Mouse (Mus musculus) cerebellum, adult 8-10 months (tissue): ENCODE measurements around the gene Cela3b.

Experiments used
- DNase-seq: peaks from one replicate; pipeline ENCODE4 v3.0.0; 2022

Gene Cela3b

DNA sequence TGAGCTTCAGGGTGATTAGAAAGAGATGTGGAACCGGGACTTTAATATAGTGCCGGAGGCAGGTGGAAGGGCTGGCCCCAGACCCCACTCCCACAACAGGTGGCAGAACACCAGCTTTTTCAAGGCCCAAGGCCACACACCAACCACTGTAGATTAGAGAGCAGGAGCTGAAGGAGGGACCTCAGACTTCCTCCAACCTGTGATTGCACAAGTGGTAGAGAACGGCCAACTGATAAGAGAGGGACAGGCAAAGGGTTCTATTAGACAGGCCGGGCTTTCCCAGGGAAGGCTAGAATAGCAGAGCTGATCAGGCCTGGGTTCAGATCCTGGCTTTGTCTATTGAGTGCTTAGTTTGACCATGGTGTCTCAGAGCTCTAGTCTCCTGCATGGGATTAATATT is at the start of gene Cela3b:
Gene Cela3b (minus strand): TSS at position 39 of the 400 bp plus-strand sequence.
- DNase-seq: no peak

DNA sequence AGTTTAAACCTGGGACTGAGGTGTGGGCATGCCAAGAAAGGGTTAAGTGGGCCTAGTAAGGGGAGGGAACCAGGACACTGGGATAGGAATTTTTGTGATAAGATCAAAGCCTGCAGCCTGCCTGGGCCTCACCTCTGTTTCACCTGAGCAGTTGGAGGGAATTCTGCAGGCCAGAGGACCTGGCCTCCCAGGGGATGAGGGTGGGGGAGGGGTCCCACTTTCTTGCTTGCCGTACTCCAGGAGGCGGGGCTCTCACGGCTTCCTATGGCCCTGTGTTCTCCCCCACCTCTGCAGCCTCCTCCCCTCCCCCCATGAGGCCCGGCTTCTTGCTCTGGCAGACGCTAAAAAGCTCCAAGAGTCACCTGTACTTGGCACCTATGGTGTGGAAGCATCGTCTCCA is 49.4 kb upstream of the Cela3b start:
- no peak for DNase-seq

DNA sequence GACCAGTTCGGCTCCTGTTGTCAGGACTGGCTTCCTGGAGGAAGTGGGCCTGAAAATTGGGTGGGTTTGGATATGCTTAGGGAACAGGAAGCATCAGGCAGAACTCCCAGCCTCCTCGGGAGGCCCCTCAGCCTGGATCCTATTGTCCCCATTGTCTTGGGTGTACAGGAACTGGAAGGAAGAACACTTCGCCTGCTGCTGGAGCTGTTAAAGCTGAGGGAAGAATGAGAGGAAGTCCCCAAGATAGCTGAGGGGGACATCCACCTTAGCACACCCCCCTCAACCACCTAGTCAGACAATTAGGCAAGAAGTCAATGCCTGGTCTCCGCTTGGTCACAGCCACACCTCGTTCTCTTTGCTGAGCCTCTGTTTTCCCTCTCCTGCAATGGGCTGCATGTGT is 48.0 kb upstream of the Cela3b start:
- DNase-seq: no peak

DNA sequence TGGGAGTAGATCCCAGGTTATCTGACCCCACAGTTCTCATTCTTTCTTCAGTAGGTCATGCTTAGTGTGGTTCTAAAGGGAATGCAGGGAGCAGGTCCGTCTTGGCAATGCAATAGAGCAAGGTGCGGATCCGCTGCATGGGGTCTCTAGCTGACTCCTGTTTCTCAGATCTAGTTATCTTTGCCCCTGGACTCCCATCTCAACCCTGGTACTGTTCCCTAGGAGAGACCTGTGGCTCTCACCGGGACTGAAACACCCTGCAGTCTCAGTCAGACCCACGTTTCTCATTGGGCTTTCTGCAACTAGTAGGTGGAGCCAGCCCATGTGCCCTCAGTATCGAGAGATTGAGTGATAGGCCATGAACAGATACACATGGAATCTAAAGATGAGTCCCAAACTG is 47.3 kb upstream of the Cela3b start:
- no peak for DNase-seq

DNA sequence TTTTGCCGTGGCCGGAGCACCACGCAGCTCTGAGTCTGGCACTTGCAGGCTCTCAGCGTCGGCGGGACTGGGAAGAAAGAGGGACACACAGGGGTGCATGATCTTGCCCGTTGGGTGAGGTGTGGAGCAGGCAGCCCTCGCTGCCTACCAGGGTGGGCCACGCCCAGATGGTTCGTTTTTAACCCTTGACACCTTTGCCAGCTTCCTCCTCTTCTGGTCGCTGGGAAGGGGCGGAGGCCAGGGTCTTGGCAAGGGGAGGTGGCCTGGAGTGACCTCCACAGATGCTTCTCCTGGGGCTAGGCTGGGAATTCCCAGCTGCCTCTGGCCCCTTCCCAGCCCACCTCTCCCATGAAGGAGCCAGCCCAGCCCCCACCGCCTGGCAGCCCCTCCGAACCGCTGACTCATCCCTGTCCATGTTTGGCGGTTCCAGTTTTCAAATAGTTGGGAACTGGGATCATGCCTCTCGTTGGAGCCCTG is 46.5 kb upstream of the Cela3b start:
- DNase-seq: no peak

DNA sequence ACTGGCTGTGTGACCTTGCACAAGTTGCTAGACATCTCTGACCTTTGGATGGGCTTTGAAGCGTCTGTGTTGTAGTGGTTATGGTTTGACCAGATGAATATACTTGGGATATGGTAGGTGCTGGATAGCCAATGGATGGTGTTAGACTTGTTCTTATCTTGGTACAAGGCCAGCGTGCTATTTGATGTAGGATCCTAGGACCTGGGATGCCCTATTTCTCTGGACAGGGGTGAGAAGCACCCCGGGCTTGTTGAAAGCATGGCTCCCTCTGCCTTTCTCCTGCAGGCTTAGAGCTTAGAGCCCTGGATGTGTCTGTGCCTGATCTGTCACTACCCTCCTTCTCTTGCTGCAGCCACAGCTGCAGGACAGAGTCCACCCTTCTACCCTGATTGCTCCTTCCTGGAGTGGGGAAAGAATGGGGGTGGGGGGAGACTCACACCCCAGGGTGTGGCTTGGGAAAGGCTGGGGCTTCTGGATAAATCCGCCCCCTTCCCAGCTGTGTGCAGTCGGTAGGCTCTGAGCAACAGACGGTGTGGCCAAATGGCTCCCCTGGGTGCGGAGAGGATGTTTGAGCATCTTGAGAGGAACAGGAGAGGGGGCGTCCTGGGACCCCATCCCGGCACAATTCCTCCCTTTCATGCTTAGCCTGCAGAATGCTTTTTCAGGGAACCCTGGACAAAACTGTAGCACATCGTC is 45.9 kb upstream of the Cela3b start:
- no peak for DNase-seq

DNA sequence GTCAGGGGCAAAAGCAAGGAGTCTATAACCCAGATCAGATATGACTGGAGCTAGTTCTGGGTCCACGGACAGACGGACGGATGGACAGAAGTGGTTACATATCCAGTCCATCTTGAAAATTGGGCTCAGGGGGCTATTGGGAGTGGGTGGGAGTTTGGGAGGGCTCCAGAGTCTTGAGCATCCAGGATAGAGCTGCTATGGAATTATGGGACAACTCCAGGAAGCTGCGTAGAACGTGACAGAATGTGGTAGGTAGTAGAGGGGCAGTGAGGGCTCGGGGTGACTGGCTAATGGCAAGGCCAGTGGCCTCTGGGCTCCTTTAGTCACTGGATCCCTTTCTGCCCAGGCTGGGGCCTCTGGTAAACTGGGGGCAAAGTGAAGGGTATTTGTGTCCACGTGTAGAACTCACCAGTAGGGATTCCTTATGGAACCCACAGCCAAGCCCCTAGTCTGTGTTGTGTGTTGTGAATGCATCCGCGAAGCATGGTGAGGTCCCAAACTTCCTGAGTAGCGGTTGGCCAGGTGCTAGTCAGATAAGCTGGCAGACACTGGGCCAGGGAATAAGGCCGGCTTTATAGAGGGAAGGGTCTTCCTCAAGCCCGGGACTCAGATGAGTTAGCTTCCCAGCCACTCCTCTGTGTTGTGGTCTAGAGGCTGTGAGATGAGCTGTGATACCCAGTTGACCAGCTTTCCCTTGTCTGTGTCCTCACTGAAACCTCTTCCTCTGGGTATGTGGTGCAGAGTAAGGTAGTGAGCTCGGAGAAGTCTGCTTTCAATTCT is 45.1 kb upstream of the Cela3b start:
- no peak for DNase-seq

DNA sequence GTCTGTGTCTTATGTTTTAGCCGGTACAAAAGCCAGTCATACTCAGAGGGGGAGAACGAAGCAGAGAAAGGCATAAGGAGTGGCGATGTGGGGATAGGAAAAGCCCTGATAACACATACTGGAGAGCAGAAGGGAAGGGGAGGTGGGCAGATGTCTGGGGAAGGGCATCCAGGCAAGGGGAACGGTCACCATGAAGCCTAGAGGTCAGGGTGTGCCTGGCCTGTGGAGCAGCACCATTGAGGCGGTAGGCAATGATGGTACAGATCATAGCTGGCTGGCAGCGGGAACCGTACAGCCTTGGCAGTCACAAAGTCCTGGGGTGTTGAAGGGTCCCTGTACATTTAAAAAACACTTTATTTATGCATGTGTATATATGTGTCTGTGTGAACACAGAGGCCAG is 44.4 kb upstream of the Cela3b start:
- no peak for DNase-seq

DNA sequence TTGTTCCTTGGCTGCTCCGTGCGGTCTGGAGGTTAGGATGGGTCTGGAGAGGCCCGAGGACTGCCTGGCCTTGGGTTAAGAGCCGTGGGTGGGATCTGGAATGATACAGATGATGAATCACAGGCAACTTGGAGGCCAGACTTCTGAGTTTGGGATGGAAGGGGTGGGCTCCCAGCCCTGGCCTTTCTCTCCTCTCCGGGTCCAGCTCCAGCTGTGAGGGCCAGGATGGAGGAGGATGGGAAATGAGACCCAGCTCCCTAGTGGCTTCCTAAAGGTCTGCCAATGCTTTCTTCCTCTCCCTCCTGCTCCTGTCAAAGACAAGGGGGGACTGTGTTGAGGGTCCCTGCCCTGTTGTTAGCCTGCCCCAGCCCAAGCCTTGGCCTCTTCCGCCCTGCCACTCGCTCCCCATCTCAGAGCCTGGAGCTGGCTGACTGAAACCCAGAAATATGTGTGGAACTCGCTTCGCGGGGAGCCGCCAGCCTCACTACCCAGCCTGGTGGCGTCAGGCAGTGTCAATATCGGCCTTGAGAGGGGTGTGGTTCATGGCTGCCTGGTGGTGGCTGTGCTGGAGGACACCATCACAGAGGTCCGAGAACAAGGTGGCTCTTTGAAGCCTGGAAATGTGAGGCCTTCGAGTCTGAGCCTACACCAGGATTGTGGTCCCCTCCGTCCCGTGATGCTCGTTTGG is 43.5 kb upstream of the Cela3b start:
- DNase-seq: no peak

DNA sequence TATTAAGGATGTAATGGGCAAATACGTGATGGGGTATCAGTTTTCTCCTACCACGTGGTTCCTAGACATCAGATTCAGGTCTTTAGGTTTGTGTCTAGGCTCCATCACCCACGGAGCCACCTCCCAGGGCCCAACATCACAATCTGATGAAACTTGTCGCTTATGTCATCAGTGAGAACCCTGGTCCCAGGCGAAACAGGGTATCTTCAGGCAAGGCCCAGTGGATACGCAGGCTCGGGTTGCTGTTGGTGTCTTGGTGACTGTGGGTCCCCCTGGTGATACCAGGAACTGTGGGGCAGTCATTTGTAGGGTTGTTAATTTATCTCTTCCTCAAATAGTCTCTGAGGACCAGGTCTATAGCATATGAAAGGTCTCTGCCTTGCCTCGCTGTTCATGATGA is 42.9 kb upstream of the Cela3b start:
- DNase-seq: no peak

DNA sequence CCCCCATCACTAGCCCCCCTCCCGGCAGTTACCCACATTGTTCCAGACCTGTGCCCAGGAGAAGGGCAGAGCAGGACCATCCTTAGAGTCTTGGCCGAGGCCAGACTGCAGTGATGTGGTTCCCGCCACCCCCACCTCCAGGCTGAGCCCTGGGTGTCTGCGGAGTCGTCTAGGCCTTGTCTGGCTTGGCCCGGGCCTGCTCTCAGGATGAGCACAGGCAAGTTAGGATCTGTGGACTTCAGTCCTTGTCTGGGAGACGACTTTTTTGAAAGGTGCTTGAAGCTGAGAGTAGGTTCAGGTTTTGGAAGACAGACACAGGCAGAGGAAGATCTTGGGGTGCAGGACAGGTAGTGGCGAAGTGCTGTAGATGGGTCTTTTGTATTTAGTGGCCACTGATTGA is 41.0 kb upstream of the Cela3b start:
- DNase-seq: no peak

DNA sequence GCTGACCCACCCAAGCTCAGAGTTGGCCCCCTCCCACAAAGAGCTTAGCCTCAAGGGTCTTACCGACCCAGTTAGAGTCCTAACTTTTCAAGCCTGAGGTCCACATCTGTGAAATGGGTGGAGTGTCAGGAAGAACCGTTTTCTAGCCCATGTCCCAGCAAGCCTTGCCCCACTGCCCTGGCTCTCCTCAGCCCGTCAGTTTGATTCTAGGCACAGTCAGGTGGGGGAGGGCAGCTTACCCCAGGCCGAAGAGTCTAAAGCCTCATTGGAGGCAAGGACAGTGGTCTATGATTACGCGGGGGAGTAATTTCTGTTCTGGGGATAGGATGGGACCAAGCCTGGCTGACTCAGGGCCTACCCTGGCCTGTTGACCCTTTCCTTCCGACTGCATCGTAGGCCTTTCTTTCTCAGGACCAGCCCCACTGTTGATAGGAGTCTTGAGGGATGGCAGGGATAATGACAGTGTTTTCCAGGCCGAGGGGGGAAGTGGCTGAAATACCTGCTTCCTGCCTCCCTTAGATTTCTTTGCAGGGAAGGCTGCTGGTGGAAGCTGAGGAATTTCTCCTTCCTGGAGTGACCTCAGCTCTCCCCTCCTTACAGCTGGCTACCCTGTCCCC is 40.5 kb upstream of the Cela3b start:
- DNase-seq: no peak

DNA sequence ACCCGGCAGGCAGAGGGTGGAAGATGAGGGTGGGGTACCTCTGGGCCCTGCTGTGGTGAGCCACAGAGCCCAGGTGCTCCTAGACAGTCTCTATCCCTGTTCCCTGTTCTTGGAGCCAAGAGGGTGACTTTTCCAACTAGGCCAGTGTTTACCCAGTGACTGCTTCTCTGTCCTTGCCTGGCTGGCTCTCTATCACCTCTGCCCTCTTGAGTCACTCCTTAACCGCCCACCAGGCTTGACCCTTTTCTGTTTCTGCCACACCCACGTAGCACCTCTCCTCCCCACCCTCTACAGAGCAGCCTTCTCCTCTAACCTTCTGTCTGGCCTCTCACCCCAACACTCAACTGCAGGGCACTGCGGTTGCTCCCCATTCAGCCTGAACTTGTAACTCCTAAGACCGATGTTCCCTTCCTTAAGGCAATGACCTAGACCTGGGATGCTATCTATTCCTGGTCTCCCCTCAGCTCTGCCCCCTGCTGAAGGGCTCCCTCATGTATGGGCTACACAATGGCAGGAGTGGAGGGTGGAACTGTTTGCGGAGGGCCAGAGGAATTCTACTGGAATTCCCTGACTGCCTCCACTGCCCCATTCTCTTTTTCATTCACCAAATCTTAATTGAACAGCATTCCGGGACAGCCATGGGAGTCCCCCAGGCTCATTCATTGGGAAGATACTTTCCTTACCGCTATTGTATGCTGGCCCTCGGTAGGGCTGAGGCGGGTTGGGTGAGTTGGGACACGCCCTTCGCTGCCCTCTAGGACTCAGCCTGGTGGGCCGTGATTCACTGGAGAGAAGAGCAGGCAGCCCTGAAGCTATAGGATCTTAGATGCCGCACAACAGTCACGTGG is 39.7 kb upstream of the Cela3b start:
- no peak for DNase-seq

DNA sequence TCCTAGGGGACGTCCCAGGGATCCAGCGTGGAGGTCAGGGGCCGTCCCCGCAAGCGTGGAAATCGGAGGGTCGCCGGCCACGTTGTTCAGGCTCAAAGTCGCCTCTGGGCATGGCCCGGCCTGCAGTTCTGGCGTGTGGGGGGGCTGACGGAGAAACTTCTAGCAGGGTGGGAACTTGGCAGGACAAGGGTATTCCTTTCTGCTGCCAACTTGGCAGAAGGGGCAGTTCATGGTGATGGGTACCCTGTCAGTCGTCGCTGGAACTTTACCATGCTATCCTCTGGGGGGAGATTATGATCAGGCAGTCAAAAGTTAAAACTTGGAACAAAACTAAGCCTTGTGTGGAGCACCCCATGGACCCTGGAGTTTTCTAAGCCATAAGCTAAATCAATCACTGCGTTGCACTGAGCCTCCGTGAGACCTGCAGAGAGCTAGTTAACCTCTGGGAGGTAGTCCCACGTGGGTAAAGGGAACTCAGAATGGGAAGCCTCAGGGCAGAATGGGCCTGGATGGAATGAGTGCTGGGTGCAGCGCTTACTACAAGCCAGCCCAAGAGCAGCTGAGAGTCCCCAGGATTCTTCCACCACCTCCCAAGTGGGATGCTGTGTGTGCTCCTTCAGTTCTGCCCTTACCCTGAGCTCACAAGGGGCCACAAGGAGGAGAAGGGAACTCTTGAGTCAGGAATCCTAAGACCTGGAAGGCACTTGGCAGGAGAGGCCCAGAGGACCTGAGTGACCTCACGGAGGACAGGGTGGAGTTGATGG is 38.9 kb upstream of the Cela3b start:
- no peak for DNase-seq

DNA sequence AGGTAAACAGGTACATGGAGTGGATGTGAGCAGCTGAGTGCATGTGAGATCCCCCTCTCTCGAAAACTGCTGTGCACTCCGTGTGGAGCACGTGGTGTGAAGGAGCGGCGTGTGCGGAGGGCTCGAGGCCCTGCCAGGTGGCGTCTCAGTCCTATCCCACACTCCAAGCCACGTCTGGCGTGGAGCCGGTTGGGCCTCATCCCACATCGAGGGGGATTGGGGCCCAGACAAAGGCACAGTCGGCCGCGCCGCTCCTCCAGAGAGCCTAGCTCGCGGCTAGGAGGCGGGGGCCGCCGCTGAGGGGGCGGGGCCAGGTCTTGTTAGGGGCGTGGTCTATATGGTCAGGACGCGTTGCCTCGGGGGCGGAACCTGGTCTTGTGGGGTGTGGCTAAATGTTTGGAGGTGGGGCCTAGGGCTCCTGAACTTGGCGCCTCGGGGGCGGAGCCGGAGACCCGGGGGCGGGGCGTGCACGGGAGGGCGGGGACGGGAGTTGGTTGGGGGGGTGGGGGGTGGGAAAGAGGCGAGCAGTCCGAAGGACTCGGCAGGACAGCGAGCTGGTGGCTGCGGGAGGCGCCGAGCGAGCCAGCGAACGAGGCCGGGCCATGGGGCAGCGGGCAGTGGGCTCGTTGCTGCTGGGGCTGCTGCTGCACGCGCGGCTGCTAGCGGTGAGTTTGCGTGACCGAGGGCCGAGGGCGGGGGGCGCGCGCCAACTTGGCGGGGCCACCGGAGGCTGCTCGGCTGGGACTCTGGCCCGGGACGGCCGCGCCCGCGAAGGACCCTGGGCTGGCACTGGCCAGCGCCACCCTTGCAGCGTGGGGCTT is 38.1 kb upstream of the Cela3b start, which contains the start of gene Hspg2:
Gene Hspg2 (plus strand): TSS at position 510 of the 821 bp plus-strand sequence.
- DNase-seq: peak; percentile 74

DNA sequence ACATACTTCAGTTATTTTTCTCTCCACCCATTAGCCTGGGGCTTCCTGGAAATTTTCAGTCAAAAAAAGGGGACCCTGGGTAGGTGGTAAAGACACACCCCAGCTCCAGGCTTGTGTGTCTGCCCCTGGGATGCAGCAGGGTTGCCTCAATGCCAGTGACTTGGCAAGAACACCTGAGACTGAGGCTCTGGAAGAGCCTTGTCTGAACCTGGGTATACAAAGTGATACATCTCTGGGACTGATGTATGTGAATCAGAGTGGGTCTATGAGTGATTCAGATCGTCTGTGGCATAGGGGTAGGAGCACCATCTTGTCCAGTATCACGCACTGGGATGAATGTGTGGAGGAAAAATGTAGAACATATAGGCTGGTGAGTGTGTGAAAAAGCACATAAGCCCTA is 37.2 kb upstream of the Cela3b start:
- DNase-seq: no peak

DNA sequence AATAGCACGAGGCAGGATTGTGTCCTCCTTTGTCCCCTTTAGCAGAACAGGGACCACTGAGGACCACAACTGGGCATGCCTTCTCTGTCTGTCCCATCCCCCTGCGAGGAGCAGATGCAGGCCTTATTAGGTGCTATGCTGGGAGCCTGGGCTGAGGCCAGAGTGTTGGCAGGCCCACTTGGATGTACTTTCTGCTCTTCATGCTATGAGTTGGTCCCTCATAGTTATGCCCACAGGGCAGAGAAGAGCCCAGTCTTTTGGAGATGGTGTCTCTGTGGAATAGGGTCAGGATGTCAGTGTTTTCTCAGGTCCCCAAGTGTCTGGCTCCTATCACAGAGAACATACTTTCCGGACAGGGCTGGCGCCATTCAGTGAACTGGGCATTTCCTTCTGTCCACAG is 36.7 kb upstream of the Cela3b start:
- no peak for DNase-seq

DNA sequence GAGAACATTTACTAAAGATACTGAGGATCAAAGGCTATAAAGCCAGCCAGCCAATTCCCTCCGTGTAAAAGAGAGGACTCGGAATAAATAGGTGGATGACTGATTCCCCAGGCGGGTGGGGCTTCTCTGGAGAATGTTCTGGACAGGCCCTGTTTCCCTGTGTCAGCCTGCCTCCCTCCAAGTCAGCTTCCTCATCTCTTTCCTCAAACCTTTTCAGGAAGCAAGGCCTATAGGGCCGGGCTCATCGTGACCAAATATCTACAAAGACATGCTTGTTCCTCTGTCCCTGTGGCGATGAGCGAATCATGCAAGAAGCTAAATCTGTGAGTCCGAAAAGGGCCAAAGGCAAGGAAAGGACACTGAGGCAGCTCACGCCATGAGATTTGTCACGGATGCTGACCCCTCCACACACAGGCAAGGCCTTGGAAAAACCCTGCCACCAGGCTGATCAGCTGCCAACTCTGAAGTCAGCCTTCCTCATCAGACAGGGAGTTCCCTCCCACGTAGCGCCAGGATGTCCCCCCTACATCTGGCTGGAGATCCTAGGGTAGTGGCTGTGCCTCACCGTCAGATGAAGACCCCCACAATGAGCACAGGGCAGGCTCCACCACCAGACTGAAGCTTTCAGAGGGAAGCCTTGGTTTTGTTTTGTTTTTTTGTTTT is 34.9 kb upstream of the Cela3b start:
- no peak for DNase-seq

DNA sequence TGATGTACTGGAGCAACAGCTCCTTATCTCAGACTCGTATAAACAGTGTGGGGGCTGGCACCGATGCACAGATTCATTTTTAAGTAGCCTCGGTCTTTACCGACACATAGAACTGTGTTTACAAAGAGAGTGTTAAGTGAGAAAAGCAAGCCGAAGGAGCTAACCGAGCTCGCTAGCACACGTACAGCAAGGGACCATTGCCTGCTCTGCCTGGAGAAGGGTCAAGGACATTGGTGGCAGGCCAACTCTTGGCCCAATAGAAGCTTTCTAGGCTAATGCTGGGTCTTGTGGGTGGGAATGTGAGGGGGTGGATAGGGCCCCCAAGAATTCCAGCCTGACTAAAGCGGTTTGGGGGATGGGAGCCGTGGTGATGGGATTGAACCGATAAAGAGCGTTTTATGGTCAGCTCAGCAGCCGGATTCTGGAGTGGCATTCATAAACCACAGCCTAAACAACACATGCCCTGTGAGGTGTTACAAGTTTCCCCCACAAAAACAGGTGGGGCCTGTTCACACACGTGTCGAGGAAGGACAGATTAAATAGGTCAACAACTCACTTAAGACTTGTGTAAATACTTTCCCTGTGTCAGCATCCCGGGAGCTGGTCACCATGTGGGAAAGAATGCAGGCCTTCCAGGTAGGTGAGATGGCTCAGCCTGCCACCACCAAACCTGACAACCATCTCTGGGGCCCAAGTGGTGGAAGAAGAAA is 31.8 kb upstream of the Cela3b start:
- DNase-seq: no peak
